Mouse (Mus musculus) liver, adult 2 months (tissue): ENCODE measurements at regions not wholly inside any gene's neighbourhood (a gene's known extent, or its start where the extent isn't known, plus 50 kb on each side); places are given as distances from the start of the nearest gene placed in this dataset.

Experiments used
- CTCF ChIP-seq: fragments of 200-500 bp; IDR thresholded peaks from 2 replicates; pipeline ENCODE4 v1.5.1; 2011; ENCODE audit warnings: low read depth, low read length, control low read depth
- POLR2A ChIP-seq: fragments of 200-500 bp; IDR thresholded peaks from 2 replicates; pipeline ENCODE4 v1.6.1; 2011; ENCODE audit warnings: low read length, control low read depth; ENCODE audit not compliant: insufficient read depth; ENCODE audit errors: extremely low read depth

GRCm38 (mm10) chr3:64965416-64965980 lies 120.9 kb upstream of the Vmn2r7 start:
- TF ChIP-seq POLR2A, result no peak
- no peak for TF ChIP-seq CTCF
